Comparison of ENCODE assay signal across 9 mouse cellular contexts in genomic region chr14:33959341-33959740, GRCm38 (mm10). TPM values are rescaled to one million over a fixed set of nuclear protein-coding genes. Genes with fewer than 3 reads are reported as not detected.
DNase-seq lines count a peak whose midpoint lies in the region; ATAC-seq and TF ChIP-seq lines count a peak whose summit lies in the region.
"Had no signal": no experiment of that assay in that cellular context is flagged by ENCODE, and none has a peak within 500 bp of the region (broad histone marks: within the 10 kb centered on the region; RNA-seq: fewer than 3 reads in every experiment).

No protein-coding gene starts in this region.

- no peaks in the 10 kb centered on the region for H3K36me3 ChIP-seq in spleen, adult 2 months (ENCODE audit: control insufficient read depth, insufficient read depth, low read length)
- no peaks in the 10 kb centered on the region for H3K36me3 ChIP-seq in liver, postnatal 0 days (replicated peaks; ENCODE audit: insufficient read depth, low read length)
- H3K36me3 ChIP-seq: heart, embryonic 15.5 days had no signal

- intact Hi-C loops in heart, postnatal 36 days (cut with DNase I): loop anchor here (2.0 kb wide), 1 partner anchor 145 kb away; no protein-coding TSS in a partner anchor

- no peak overlapping the region for H3K4me3 ChIP-seq in spleen, adult 2 months (ENCODE audit: extremely low read depth, insufficient read depth, insufficient read length)
- H3K4me3 ChIP-seq in liver, postnatal 0 days (ENCODE audit: low read depth, low read length): no peak overlapping the region
- H3K4me3 ChIP-seq: heart, embryonic 15.5 days had no signal

- TF ChIP-seq POLR2A in spleen, adult 2 months (IDR thresholded peaks at IDR 0.05; ENCODE audit: low read depth, low read length): no peak

- no peak overlapping the region for H3K27ac ChIP-seq in spleen, adult 2 months (ENCODE audit: insufficient read depth, low read length)
- H3K27ac ChIP-seq in liver, postnatal 0 days (ENCODE audit: low read depth): no peak overlapping the region
- H3K27ac ChIP-seq: heart, embryonic 15.5 days had no signal

- TF ChIP-seq CTCF in spleen, adult 2 months (IDR thresholded peaks at IDR 0.05; ENCODE audit: extremely low read depth, insufficient read depth, insufficient read length, insufficient replicate concordance): peak; percentile 10; the same call in 1 of the 2 replicates
- TF ChIP-seq CTCF in liver, postnatal 0 days (IDR thresholded peaks at IDR 0.05; ENCODE audit: low read depth): peak; percentile 73

- no peak for TF ChIP-seq EP300 in liver, postnatal 0 days (IDR thresholded peaks at IDR 0.05; ENCODE audit: low read depth)

- H3K27me3 ChIP-seq in spleen, adult 2 months (ENCODE audit: control insufficient read depth, insufficient read depth, low read length): no peaks in the 10 kb centered on the region
- H3K27me3 ChIP-seq in liver, postnatal 0 days (ENCODE audit: insufficient read depth, low read length): no peaks in the 10 kb centered on the region
- H3K27me3 ChIP-seq: heart, embryonic 15.5 days had no signal

- H3K9me3 ChIP-seq in liver, postnatal 0 days (ENCODE audit: low read length): no peaks in the 10 kb centered on the region
- H3K9me3 ChIP-seq: heart, embryonic 15.5 days had no signal

- no peak overlapping the region for H3K4me2 ChIP-seq in liver, postnatal 0 days (ENCODE audit: low read depth, low read length)
- H3K4me2 ChIP-seq: heart, embryonic 15.5 days had no signal

- 15% methylated on average over 9 of the region's 9 CpGs for WGBS in spleen, adult 2 months
- 9% methylated on average over 9 of the region's 9 CpGs for WGBS in liver, postnatal 0 days (ENCODE audit: insufficient replicate concordance)

- peak; percentile 43 for DNase-seq in adrenal gland, adult 18-20 months (ENCODE audit: low spot score in 2 of 2)
- DNase-seq in adrenal gland, adult 8-10 months: no peak
- DNase-seq in spleen, adult 2 months (ENCODE audit: low read depth in 1 of 2, low spot score in 2 of 2): no peak
- DNase-seq in spleen, postnatal 36 days (ENCODE audit: low spot score in 2 of 2): no peak
- peak; percentile 40 to 44 for DNase-seq in heart, postnatal 36 days
- DNase-seq in liver, postnatal 0 days: peak; percentile 34
- DNase-seq in testis, postnatal 10 days (ENCODE audit: low spot score): peak; percentile 63

- ATAC-seq in common myeloid progenitor, adult 5-6 weeks (replicated peaks; ENCODE audit: low read depth, poor library complexity, severe bottlenecking): peak; percentile 71; the same call in 1 of the 2 replicates
- ATAC-seq in liver, postnatal 0 days: no peak

- H3K9ac ChIP-seq in liver, postnatal 0 days (replicated peaks): no peak overlapping the region
- H3K9ac ChIP-seq: heart, embryonic 15.5 days had no signal

- no peaks in the 10 kb centered on the region for H3K4me1 ChIP-seq in spleen, adult 2 months (ENCODE audit: control insufficient read depth, insufficient read depth, insufficient read length)
- no peaks in the 10 kb centered on the region for H3K4me1 ChIP-seq in liver, postnatal 0 days (ENCODE audit: insufficient read depth)

RNA-seq across cellular contexts. Expression of gene Rbp3, which starts 5.5 kb away (rescaled TPM):
- total RNA-seq in adrenal gland, adult 18-20 months (2021): not detected
- total RNA-seq in adrenal gland, adult 8-10 months (2022): not detected
- not detected in 2 replicates for polyA plus RNA-seq in spleen, adult 2 months (2012; rRNA removed)
- not detected in 2 replicates for total RNA-seq in common myeloid progenitor, adult 5-6 weeks (2017)
- not detected for total RNA-seq in heart, postnatal 36 days (2021)
- polyA plus RNA-seq in liver, postnatal 0 days (2015; fragmentation: Nextera tagmentation; extraction: Ambion mirVana): 0.02 and 0.05 TPM in 2 replicates

RNA-seq across cellular contexts. Expression of gene Gdf2, which starts 18.5 kb away (rescaled TPM):
- under 1 TPM in 1 of 2 experiments, not detected in 1; 0.10 TPM for total RNA-seq in adrenal gland, adult 18-20 months (2021)
- total RNA-seq in adrenal gland, adult 8-10 months (2022): not detected
- 0.02 and 0.05 TPM in 2 replicates for polyA plus RNA-seq in spleen, adult 2 months (2012; rRNA removed)
- not detected in 2 replicates for total RNA-seq in common myeloid progenitor, adult 5-6 weeks (2017)
- under 1 TPM; 0.16 to 0.19 TPM for total RNA-seq in heart, postnatal 36 days (2021)
- 8.9 and 10.5 TPM in 2 replicates for polyA plus RNA-seq in liver, postnatal 0 days (2015; fragmentation: Nextera tagmentation; extraction: Ambion mirVana)

RNA-seq across cellular contexts. Expression of gene Zfp488, which starts 19.2 kb away (rescaled TPM):
- total RNA-seq in adrenal gland, adult 18-20 months (2021): not detected
- under 1 TPM in 3 of 4 experiments, not detected in 1; 0.07 to 0.22 (median 0.08) TPM for total RNA-seq in adrenal gland, adult 8-10 months (2022)
- not detected in 2 replicates for polyA plus RNA-seq in spleen, adult 2 months (2012; rRNA removed)
- 0.15 TPM in 1 of 2 replicates, not detected in the other for total RNA-seq in common myeloid progenitor, adult 5-6 weeks (2017)
- not detected for total RNA-seq in heart, postnatal 36 days (2021)
- not detected in 2 replicates for polyA plus RNA-seq in liver, postnatal 0 days (2015; fragmentation: Nextera tagmentation; extraction: Ambion mirVana)
- polyA plus RNA-seq: heart, embryonic 15.5 days had no signal

RNA-seq across cellular contexts. Expression of gene Gdf10, which starts 36.0 kb away (rescaled TPM):
- 10 to 100 TPM in 1 of 2 experiments, 1 to 10 TPM in 1; 7.2 to 10.6 TPM for total RNA-seq in adrenal gland, adult 18-20 months (2021)
- 10 to 100 TPM in 3 of 4 experiments, 1 to 10 TPM in 1; 9.9 to 18.5 (median 13.3) TPM for total RNA-seq in adrenal gland, adult 8-10 months (2022)
- 12.3 and 15.5 TPM in 2 replicates for polyA plus RNA-seq in spleen, adult 2 months (2012; rRNA removed)
- not detected in 2 replicates for total RNA-seq in common myeloid progenitor, adult 5-6 weeks (2017)
- total RNA-seq in heart, postnatal 36 days (2021): 1 to 10 TPM; 1.2 to 1.7 TPM
- 4.1 and 5.1 TPM in 2 replicates for polyA plus RNA-seq in liver, postnatal 0 days (2015; fragmentation: Nextera tagmentation; extraction: Ambion mirVana)

RNA-seq across cellular contexts. Expression of gene Gm30083, which starts 55.6 kb away (rescaled TPM):
- total RNA-seq in adrenal gland, adult 18-20 months (2021): not detected
- not detected for total RNA-seq in adrenal gland, adult 8-10 months (2022)
- polyA plus RNA-seq in spleen, adult 2 months (2012; rRNA removed): not detected in 2 replicates
- not detected in 2 replicates for total RNA-seq in common myeloid progenitor, adult 5-6 weeks (2017)
- not detected for total RNA-seq in heart, postnatal 36 days (2021)
- polyA plus RNA-seq in liver, postnatal 0 days (2015; fragmentation: Nextera tagmentation; extraction: Ambion mirVana): not detected in 2 replicates
- polyA plus RNA-seq: heart, embryonic 15.5 days had no signal

Comparison
In these comparisons a context has a peak if more than half of its experiments do, and no peak if none do; other contexts are left out.
1. DNase-seq: peak in adrenal gland, adult 18-20 months (2 of 2), heart, postnatal 36 days (2 of 2), liver, postnatal 0 days (single experiment) and testis, postnatal 10 days (single experiment); none in adrenal gland, adult 8-10 months (single experiment), spleen, adult 2 months (0 of 2) and spleen, postnatal 36 days (0 of 2).